Mouse (Mus musculus) gastrocnemius, postnatal 4 days (tissue): ENCODE data around the gene Slc16a9. TPM values are rescaled to one million over a fixed set of nuclear protein-coding genes. Genes with fewer than 3 reads are reported as not detected.
A peak's percentile ranks its signal among the peaks of the same experiment; 100 is the strongest.
"Not testable (repeated sequence)": the region's sequence is repeated elsewhere in the genome, so short reads cannot be mapped to it uniquely, and the experiment has no call there.

ENCODE experiments used
- DNase-seq, 2 experiments: peaks; one replicate each; pipeline ENCODE4 v3.0.0; 2021 to 2022; ENCODE audit warnings: low spot score in 2 of 2, mixed read lengths in 2 of 2
- long read RNA-seq, 2 experiments: library from polyadenylated mRNA; stranded (forward); transcript quantifications; one replicate each; pipeline ENCODE4 v2.0.0; 2021
- total RNA-seq, 2 experiments: library from RNA; stranded (reverse); gene quantifications; 2 replicates each; pipeline ENCODE4 v1.2.3; 2021

The Slc16a9 gene
- total RNA-seq, result 1 to 10 TPM; 3.2 to 3.7 TPM
- long read RNA-seq, experiment 1, partial matches to known transcripts, result 1 of 6 reads
- long read RNA-seq, experiment 1, other reads (novel, unspliced or antisense), result 3 of 6 reads
- long read RNA-seq, experiment 2, partial matches to known transcripts, result 1 of 3 reads
- long read RNA-seq, experiment 2, other reads (novel, unspliced or antisense), result 1 of 3 reads

- DNase-seq, result peak; percentile 31 to 63
These were observed at the start of gene Slc16a9 for GRCm38 (mm10) chr10:70244921-70245558. Gene Slc16a9 (plus strand): TSS chr10:70245100.

GRCm38 (mm10) chr10:70195279-70195678 is 49.6 kb upstream of the Slc16a9 start:
- no peak for DNase-seq

- DNase-seq, result no peak
These were observed 49.1 kb upstream of the Slc16a9 start for GRCm38 (mm10) chr10:70195786-70196185.

- no peak for DNase-seq
These were observed 48.2 kb upstream of the Slc16a9 start for GRCm38 (mm10) chr10:70196666-70197065.

DNA sequence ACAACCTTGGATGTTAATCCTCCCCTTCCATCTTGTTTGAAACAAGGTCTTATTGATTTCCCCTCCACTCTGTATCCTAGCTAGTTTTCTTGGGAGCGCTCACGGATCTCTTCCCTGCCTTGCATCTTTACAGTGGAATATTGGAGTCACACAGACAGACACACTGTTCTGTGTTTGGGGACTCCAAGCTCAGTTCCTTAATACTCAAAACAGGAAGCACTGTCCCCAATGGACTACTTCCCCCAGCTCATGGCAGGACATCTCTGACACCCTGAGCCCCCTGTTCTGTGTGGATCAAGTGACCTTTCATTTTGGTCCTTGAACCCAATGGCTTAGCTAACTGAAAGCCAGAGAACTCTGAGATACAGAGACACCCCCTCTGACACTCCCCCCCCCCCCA is 47.3 kb upstream of the Slc16a9 start:
- DNase-seq, result no peak

GRCm38 (mm10) chr10:70198012-70198411 is 46.9 kb upstream of the Slc16a9 start:
- no peak for DNase-seq

GRCm38 (mm10) chr10:70198951-70199463 is 45.9 kb upstream of the Slc16a9 start:
- no peak for DNase-seq

- DNase-seq, result no peak
These were observed 45.3 kb upstream of the Slc16a9 start for GRCm38 (mm10) chr10:70199466-70200210.

GRCm38 (mm10) chr10:70200889-70201500 is 43.9 kb upstream of the Slc16a9 start:
- DNase-seq, result no peak

DNA sequence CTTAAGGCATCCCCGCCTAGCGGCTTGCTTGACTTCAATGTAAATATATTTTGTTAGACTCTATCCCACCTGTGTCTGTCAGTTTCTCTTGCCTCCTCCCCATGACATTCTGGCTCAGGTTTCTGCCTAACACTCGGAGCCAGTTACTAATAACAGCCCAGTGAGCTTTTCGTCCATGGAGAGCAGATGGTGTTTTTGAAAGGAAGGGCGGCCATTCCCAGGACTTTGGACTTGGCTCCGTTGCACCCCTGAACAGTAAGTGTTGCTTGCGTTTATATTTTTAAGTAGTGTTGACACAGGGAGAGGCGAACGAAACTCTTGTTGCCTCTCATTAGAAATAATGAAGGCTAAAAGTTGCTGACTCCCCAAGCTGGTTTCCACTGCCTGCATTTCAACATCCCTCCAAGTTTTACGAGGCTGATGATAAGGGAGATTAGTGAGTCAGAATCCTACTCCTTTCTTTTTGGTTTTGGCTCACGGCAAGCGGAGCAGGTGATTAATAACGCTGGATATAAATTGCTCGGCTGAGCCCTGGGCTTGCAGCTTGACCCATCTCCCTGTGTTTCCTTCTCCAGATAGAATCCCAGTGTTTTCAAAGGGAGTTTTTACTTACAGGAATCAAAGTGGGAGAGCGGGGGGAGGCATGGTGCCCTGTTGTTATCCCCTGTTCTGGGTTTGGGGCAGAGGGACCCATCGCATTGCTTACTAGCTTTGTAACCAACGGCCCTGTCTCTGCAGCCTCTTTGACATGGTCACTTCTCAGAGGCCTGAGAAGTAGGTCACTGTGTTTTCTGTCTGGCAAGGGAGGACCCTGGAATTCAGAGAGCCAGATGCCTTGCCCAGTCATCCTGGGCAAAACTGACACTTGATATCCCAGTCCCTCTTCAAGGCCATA is 40.1 kb upstream of the Slc16a9 start, which contains the start of gene Mrln:
Gene Mrln (plus strand): TSS at position 160 of the 895 bp plus-strand sequence.
- no peak for DNase-seq

DNA sequence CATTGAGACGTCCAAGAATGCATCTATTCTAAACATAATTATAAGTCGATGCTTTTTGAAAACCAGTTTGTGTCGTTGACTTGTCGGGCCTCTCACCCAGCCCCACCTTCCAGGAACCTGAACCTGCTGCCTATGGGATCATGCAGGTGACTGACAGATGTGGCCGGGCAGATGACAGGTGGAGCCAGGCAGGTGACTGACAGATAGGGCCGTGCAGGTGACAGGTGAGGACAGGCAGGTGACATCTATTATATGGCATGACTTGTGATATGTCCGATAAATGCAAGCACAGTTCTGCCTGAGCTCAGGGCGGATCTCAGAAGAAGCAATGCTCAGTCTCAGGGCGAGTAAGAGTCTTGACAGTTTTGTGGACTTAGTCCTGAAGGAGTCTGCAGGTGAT is 33.6 kb upstream of the Slc16a9 start:
- DNase-seq, result no peak

DNA sequence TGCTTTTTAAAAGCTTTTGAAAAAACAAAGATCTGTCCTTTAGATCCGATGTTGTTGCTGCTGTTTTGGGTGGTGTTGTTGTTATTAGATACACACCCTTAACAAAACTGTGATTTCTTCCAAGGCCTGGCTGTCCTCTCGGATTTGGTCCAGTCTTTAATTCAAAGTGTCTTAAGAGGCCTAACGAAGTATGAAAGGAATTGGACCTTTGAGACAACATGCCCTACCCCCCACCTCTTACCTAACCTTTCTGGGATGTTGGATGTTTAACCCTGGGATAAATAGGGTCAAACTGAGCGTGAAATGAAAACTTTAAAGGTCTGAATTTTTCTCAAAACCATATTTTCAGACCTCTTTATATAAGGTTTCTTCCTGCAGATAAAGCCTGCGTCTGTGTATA is 23.9 kb upstream of the Slc16a9 start:
- DNase-seq, result no peak

DNA sequence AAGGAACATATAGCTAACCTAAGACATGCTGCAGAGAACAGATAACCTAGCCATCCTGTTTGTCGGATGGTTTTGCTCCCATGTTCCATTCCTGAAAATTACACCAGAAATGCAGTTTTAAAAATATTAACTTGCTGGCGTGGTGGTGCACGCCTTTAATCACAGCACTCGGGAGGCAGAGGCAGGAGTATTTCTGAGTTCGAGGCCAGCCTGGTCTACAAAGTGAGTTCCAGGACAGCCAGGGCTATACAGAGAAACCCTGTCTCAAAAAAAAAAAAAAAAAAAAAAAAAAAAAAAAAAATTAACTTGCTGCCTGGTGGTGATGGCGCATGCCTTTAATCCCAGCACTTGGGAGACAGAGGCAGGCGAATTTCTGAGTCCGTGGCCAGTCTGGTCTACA is 22.7 kb upstream of the Slc16a9 start:
- not testable (repeated sequence) for DNase-seq

DNA sequence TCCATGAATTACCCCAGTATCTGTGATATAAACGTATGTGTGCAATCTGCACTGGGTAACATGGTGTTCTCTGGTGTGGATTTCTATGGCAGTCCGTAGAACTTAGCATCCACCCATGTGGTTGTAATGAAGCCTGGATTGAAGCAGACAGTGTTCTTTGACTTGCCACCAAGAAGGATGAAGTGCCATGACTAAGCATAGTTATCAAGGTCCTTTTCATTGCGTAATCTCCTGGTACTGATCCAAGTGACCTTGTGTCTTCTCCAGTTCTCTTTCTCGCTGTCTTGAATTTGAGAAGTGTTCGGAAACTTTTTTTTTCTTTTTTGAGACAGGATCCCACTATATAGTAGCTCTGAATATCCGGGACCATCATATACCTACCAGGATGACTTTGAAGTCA is 20.3 kb upstream of the Slc16a9 start:
- DNase-seq, result no peak

GRCm38 (mm10) chr10:70225760-70226159 is 19.1 kb upstream of the Slc16a9 start:
- no peak for DNase-seq

DNA sequence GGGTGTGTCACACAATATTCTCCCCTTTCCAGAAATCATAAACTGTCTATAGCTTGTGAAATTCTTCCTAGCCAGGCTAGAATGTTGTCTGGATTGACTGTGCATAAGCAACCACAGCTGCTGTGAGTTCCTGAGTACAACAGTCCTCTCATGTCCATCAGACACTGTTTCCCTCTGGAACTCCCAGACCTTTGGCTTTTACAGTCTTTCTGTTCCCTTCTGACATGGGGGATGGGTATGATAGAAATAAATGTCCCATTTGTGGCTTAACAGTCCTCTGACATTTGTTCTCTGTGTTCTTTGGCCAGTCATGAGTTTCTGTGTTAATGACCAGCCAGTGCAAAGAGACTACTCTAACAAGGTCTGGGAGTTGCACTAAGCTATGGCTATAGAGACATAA is 18.3 kb upstream of the Slc16a9 start:
- no peak for DNase-seq

DNA sequence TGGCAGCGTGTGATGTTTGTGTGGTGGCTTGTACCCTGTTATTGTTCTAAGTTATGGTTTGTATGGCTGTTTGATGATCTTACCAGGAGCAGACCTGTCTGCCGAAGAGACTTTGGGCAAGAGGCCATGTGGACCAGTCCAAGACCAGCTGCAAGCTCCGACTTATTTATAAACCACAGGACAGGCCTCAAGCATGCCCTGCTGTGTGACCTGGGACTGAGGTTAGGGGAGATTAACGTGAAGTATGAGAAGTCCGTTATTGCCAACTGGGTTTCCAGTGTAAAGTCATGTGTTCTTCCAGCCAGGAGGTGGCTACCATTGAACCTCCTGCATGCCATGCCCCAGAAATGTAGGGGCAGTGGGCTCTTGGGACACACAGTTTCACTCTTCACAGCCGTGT is 14.5 kb upstream of the Slc16a9 start:
- peak in 1 of 2 experiments; percentile 15 for DNase-seq

DNA sequence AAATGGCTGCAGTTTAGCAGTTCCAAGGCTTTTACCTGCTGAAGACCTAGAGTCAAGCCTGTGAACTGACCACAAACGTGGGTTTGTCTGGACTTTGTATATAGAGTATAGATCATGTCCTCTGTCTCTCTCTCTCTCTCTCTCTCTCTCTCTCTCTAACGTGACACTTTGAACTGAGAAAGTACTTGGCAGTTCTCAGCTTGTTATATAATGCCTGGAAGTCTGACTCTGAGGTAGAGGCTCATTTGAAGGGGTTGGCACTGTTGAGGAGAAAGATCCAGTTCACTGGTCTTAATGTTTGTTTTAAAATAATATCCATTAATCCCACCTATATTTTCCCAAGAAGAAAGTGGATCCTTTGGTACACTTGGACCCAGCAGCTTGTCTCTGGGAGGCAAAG is 7.0 kb upstream of the Slc16a9 start:
- DNase-seq, result no peak

- DNase-seq, result no peak
These were observed 2.0 kb upstream of the Slc16a9 start for GRCm38 (mm10) chr10:70242751-70243444.

DNA sequence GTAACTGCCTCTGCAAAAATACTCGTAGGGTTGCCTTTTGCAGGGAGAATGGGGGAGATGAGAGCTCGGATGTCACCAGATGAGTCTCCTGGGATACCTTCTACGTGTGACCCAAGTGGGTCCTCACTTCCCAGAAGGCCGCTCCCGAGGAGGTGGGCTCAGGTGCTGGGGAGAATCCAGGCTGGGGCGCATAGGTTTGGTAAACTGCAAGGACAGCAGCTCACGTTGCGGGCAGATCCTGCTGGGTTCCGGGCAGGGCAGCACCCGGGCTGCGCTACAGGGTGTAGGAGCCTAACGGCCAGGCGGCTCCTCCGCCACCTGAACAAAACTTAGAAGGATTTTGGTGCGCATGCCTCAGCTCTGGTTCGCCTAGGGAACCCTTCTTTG is 652 bp downstream of the Slc16a9 start:
- peak in 1 of 2 experiments; percentile 17 for DNase-seq
